Mouse (Mus musculus): ENCODE measurements around the gene Ccl17. TPM values are rescaled to one million over a fixed set of nuclear protein-coding genes. Genes with fewer than 3 reads are reported as not detected.
A peak's percentile ranks its signal among the peaks of the same experiment; 100 is the strongest.
"Not testable (repeated sequence)": the region's sequence is repeated elsewhere in the genome, so short reads cannot be mapped to it uniquely, and the experiment has no call there.

Ccl17 gene
- total RNA-seq, 2 experiments from 2014 or later = not detected

GRCm38 (mm10) chr8:94826210-94826609 lies 16.0 kb downstream of the Ccl17 start:
- no peak for DNase-seq

GRCm38 (mm10) chr8:94828284-94828683 lies 18.0 kb downstream of the Ccl17 start:
- no peak for DNase-seq

- not testable (repeated sequence) for DNase-seq
Observed at GRCm38 (mm10) chr8:94833901-94834405, 23.7 kb downstream of the Ccl17 start.

- DNase-seq = not testable (repeated sequence)
Observed at GRCm38 (mm10) chr8:94835751-94836150, 25.5 kb downstream of the Ccl17 start.

- no peak for DNase-seq
Observed at GRCm38 (mm10) chr8:94836456-94837240, 26.4 kb downstream of the Ccl17 start.

GRCm38 (mm10) chr8:94837662-94838574 lies 27.7 kb downstream of the Ccl17 start, which contains the start of the genes Coq9 and Ciapin1:
Gene Coq9 (plus strand): TSS chr8:94838321.
Gene Ciapin1 (minus strand): TSS chr8:94838358.
- peak; percentile 95 for DNase-seq

- peak; percentile 80 for DNase-seq
Observed at GRCm38 (mm10) chr8:94838600-94838999, 28.3 kb downstream of the Ccl17 start.

- DNase-seq = no peak
Observed at GRCm38 (mm10) chr8:94841183-94841582, 30.9 kb downstream of the Ccl17 start.

GRCm38 (mm10) chr8:94850049-94850448 lies 39.8 kb downstream of the Ccl17 start:
- no peak for DNase-seq

GRCm38 (mm10) chr8:94854761-94855160 lies 44.5 kb downstream of the Ccl17 start:
- DNase-seq = not testable (repeated sequence)

GRCm38 (mm10) chr8:94857011-94857345 lies 46.7 kb downstream of the Ccl17 start:
- no peak for DNase-seq

GRCm38 (mm10) chr8:94857346-94858173 lies 47.3 kb downstream of the Ccl17 start, which contains the start of gene Polr2c:
Gene Polr2c (plus strand): TSS chr8:94857450.
- peak; percentile 83 for DNase-seq

- DNase-seq = no peak
Observed at GRCm38 (mm10) chr8:94861352-94861910, 51.2 kb downstream of the Ccl17 start.

Other genes starting within 250 kb of the Ccl17 start
- gene Rspry1, start 208.5 kb upstream of the Ccl17 start, total RNA-seq (2021) = 1 to 10 TPM; 7.9 to 8.3 TPM
- gene Fam192a, start 208.5 kb upstream of the Ccl17 start, total RNA-seq (2021) = 10 to 100 TPM; 16.7 to 18.7 TPM
- gene Arl2bp, start 143.9 kb upstream of the Ccl17 start, total RNA-seq (2021) = 10 to 100 TPM; 53.1 to 59.0 TPM
- 1 to 10 TPM; 2.8 to 3.0 TPM for gene Pllp, start 114.2 kb upstream of the Ccl17 start, total RNA-seq (2021)
- gene Ccl22, start 64.9 kb upstream of the Ccl17 start, total RNA-seq (2021) = not detected
- 1 to 10 TPM in 1 of 2 experiments, under 1 TPM in 1; 0.82 to 1.4 TPM for gene Cx3cl1, start 38.4 kb upstream of the Ccl17 start, total RNA-seq (2021)
- 100 to 1,000 TPM; 376 to 381 TPM for gene Coq9, start 27.9 kb downstream of the Ccl17 start, total RNA-seq (2021)
- 10 to 100 TPM; 38.4 to 45.3 TPM for gene Ciapin1, start 27.9 kb downstream of the Ccl17 start, total RNA-seq (2021)
- gene Polr2c, start 47.0 kb downstream of the Ccl17 start, total RNA-seq (2021) = 10 to 100 TPM; 42.9 to 44.1 TPM
- gene Dok4, start 65.9 kb downstream of the Ccl17 start, total RNA-seq (2021) = 1 to 10 TPM; 4.7 to 5.1 TPM
- gene Ccdc102a, start 107.6 kb downstream of the Ccl17 start, total RNA-seq (2021) = 1 to 10 TPM; 3.6 to 4.2 TPM
- not detected for gene Adgrg5, start 113.2 kb downstream of the Ccl17 start, total RNA-seq (2021)
- 10 to 100 TPM; 16.7 to 22.6 TPM for gene Adgrg1, start 164.3 kb downstream of the Ccl17 start, total RNA-seq (2021)
- under 1 TPM; 0.41 to 0.86 TPM for gene Adgrg3, start 207.2 kb downstream of the Ccl17 start, total RNA-seq (2021)
- not detected for gene Drc7, start 244.7 kb downstream of the Ccl17 start, total RNA-seq (2021)